Mouse (Mus musculus): Measurements from ENCODE around the gene Ccdc38.

The Ccdc38 gene

DNA sequence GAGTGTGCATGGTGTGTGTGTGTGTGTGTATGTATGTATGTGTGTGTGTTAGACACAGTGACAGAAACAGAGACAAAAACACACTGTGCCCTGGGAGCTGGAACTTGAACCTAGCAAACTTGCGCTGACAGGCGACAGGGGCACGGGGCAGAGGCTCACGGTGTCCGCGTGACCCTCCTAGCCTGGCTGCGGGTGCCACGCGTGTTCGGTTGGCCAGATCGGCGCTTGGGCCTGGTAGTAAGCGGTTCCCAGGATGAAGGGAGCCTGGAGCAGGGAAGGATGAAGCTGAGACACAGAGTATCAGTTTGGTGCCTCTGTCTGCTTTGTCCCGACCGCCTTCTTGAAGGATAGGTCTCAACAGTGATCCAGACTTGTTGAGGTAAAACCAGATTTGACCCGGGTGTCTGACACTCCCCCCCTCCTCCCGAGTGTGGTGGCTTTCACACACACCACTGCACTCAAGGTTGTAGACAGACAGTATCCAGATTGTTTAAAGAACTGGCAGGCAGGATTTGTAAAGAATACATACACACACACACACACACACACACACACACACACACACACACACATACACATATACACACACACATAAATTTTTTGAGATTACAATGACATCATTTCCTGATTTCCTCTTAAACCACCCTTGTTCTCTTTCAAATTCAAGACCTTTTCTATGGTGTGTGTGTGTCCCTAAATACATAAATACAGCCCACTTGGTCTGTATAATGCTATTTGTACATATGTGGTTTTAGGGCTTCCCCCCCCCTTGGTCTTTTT, at the start of gene Ccdc38:
Gene Ccdc38, plus strand, starts transcription at position 202 of the 780 bp plus-strand sequence.
- DNase-seq = no peak

DNA sequence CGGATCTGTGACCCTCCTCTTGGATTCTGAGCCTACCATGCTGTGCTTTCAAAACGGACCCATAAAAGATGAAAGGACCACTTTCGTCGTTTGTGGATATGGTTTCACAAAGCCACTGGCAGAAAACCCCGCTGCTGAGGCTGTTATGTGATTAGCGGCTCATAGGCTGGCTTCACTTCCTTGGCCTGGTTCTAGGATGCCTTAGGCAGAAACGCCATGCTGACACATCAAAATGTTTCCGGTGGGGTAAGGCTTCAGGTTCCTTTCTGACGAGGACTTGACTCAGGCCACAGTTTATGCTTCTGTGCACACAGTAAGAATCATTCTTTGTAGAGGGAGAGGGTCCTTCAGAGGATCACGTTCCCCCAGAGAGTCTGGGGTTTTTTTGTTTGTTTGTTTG, 39.6 kb upstream of the Ccdc38 start:
- no peak for DNase-seq

DNA sequence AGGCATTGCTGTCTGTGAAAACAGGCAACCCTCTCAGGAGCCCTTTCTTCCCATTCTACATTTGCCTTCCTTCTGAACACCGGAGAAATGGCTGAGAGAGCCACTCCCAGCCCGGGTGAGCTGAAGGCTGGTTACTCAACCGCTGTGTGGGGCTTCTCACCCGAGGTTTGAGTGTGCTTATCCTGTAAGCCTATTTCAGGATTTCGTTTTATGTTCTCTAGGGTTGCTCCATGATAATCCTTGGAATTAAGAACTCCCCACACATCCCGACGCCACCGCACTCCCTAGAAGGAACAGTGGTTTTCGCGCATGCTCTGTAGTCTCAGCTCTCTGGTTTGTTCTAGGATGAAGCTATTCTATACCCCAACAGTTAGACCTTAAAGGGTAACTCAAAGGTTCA, 39.1 kb upstream of the Ccdc38 start:
- no peak for DNase-seq

DNA sequence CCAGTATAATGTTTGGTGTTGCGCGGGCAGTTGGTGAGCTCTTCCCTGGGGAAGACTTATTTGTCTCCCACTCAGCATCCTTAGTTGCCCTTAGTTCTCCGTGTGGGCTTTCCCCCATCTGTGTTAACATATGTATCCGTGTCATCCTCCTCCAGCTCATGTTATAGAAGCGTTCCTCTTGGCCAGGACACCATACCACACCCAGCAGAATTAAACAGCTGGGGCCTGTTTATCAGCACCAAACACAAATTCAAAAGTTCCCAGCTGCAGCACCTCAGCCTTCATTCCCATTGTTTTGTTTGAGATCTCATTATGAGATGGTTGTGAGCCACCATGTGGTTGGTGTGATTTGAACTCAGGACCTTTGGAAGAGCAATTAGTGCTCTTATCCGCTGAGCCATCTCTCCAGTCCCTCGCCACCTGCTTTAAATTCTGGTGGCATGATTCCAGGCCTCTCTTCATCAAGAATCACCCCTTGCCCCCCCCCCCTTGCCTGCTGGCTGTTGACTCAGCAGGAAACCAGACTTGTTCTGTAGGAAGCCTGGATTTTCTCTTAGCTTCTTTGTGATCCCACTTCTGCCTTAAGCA, 32.0 kb upstream of the Ccdc38 start:
- DNase-seq = no peak

DNA sequence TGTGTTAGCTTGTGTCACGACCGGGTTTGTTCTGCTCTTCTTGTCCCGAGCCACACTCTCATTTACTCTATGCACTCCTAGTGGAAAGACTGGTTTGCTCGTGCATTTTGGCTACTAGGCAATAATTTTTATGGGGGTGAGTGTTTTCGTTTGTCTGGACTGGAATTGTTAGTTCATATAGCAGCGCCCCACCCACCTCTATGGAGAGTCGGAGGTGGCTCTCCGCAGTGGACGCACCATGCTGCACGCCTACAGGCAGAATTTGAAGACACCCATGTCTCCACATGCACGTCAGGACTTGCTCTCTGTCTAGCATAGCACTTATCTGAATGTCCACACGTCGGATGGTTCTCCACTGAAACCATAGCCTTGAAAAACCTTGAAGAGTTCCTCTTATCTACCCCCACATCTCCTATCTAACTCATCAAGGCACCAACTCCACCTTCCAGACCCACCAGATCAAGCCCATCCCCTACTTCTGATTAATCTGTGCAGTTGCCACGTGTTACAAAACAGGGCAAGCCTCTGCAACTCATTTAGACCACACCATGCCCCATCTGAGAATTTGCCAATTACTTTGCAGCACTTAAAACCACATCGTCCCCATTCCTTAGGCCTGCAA, 30.8 kb upstream of the Ccdc38 start:
- no peak for DNase-seq

DNA sequence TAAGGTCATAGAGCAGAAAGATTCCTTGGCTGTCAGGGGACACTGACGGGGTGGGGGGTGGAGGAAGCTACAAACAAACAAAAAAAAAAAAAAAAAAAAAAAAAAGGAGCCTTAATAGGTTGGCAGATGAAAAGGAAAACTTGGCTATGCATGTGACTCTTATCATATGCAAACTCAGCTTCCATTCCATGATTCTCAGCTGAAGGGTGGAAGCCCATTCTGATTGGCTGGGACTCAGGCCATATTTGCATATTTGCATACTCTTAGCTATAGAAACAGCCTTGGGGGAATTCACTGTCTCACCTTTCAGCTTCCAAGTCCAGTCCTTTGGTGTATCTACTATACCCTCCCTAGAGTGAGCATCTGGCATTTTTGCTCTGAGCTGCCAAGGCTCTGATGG, 25.0 kb upstream of the Ccdc38 start:
- DNase-seq = no peak

DNA sequence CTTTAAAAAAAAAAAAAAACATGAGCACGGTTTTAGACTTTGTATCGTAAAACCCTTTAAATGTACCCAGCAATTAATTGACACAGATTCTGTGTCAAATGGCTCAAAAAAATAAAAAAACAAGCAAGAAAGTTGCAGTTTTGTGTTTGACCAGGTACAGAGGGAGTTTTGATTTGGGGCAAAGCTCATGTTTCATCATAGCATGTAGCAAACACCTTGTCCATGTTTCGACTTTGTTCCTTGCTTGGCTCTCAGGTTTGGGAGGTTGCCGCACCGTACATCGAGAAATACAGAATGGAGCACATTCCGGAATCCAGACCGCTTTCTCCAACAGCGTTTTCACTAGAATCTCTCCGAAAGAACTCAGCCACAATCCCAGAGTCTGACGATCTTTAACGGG, 24.5 kb upstream of the Ccdc38 start:
- no peak for DNase-seq

DNA sequence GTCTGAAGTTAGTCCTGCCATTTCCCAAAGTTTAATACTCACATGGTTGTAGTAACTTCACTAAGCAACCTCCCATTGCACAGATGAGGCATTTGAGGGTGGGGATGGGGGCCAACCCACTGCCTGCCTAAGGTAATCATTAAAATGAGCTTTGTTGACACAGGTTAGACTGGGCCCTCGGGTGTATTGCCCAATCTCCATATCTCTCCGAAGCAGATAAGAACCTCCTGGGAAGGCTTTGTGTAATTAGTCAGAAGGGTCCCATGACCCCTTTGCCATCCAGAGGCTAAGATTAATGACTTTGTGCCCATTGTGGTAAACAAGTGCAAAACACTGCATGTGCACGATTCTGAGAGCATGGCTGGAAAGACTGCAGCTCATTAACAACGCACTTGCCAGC, 22.7 kb upstream of the Ccdc38 start:
- no peak for DNase-seq

DNA sequence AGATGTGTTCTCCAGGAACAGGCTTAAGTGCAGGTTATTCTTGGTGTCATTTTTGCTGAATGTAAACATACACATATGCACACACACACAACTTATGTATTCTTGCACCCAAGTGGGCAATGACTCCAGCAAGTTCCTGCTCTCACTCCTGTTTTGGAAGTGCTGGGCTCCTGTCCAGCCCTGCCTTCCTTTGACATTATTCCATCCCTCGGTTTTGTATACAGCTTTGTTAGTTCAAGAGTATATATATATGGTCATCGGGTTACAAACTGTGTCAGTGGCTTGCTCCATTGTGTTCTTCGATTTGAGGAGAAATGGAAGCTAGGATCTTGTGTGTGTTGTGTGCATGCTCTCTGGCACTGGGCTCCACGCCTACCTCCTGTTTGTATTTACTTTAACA, 22.2 kb upstream of the Ccdc38 start:
- DNase-seq = no peak

DNA sequence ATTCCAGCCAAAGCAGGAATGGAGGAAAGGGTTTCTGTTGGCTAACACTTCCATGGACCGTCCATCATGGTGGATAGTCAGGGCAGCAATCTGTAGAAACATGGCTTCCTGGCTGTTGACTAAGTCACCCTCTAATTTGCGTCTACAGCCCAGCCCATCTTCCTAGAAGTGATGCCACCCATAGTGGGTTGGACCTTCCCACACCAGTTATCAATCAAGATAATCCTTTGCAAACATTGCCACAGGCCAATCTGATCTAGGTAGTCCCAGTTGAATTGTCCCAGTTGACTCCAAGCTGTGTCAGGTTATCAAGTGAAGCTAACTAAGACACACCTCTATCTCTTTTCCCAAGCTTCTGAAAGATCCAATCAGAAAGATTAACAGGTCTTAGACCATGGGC, 21.8 kb upstream of the Ccdc38 start:
- no peak for DNase-seq

DNA sequence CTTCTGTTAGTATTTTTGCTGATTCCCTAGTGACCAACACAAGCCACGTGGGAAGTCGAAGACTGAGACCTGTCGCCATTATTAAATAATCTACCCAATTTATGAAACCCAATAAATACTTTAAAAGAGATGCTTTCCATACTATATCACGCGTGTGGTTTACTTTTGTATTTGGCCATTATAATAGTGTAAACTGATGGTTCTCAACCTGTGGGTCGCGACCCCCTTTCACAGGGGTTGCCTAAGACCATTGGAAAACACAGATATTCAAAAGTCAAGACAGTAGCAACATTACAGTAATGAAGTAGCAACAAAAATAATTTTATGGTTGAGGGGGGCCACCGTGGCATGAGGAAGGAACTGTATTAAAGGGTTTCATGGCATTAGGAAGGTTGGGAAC, 21.3 kb upstream of the Ccdc38 start:
- no peak for DNase-seq

DNA sequence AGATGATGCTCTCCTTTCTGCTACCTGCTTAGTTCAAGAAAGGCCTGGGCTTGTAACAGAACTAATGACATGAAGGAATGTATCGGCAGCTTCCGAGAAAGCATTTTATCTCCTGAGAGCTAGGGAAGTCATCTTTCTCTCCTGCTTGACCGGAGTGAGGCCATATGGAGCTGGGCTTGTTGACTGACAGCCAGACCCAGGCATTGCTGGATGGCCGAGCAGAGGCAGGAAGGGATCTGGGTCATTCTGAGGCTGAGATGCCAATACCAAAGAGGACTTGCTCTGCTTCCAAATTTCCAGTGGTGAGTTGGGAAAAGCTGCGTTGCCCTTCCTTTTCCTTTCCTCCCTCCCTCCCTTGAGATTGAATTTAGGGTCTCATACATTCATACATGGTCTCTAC, 20.7 kb upstream of the Ccdc38 start:
- peak; percentile 53 for DNase-seq

DNA sequence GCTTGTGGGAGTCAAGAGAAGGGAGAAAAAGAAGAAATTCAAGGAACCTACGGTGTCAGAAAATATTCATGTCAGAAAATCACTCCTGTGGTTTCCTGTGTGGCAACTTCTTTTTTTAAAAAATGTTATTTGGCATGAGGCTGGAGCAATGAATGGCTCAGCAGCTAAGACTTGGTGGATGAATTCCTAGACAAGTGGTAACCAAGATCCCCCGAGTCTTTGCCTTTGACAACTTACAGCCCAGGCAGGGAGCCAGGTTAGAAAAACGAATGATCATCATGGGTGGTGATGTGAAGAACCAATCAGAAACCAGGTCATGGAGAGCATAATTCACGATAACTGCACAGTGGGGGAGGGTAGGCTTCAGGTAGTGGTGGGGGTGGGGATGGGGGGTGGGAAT, 19.4 kb upstream of the Ccdc38 start:
- no peak for DNase-seq

DNA sequence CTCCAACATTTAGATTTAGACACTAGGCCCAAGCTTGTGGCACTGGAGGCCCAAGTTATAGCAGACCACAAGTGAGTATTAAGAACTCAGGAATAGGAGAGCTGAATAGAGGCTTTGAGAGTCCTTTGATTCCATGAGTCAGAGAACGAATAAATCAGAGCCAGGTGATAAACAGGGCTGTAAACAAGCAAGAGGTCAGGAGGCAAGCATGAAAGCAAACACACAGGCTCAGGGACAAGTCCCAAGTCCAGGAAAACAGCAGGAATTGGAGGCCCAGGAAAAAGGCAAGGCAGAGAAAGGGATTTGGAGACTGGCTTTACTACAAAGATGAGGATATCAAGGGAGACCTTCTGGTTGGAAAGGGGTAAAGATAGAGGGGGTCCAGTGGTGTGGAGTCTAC, 15.1 kb upstream of the Ccdc38 start:
- DNase-seq = no peak

DNA sequence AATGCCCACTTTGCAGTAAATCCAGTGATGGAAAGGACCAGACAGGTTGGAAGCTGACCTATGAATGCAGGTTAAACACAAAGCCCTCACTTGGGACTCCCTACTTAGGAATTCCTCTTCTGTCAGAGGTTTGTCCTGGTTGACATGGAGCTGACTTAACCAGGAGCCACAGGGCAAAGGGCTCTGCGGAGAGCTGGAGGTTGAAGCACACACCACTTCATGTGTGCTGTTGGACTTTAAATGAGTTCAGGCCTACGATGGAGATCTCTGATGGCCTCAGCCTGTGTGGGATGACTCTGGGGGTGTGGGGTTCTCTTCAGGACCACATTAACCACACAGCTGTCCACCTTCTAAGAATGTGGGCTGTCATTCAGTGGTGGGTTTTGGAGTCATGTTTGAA, 2.1 kb upstream of the Ccdc38 start:
- DNase-seq = no peak

DNA sequence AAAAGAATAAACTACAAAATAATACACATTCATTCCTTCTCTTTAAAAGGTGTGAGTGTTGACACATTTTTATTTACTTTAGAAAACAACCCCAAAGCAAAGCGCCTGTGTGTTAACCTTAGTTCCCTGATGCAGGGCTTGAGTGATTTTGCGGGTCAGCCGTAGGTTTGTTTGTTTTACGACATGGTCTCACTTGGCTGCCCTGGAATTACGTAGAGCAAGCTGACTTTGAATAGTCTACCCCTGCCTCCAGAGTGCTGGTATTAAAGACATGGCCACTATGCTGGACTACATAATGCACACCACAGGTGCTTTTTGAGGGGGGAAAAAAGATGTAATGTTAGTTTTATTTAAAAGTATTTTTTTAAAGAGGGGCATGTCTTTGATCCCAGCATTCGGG, 1.6 kb upstream of the Ccdc38 start:
- no peak for DNase-seq

DNA sequence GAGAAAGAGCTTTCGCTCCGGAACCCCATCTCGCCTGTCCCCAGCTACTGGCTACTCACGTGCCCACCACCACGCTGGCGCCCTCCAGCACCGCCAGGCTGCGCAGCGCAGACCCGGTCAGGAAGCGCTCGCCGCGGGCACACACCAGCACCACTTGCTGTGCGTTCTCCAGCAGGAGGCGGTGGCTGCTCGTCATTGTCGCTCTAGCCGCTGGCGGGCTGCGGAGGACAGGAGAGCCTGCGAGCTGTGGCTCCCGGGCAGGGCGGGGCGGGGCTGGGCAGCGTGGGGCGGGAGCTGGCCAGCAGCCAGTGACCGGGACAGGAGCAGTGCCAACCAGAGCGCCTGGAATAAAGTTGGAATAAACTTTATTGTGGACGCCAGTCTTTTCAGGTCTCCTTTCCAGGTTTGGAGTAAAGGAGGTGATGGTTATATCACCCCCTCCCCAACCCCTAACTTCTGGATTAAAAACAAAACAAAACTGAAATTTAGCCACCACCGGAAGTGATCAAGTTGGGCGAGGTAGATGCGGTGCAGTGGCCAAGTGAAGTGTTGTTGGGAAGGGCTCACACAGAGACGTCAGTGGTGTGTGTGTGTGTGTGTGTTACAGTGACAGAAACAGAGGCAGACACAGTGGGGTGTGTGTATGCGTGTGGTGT, 529 bp upstream of the Ccdc38 start, which contains the start of gene Amdhd1:
Gene Amdhd1, minus strand, starts transcription at position 259 of the 656 bp plus-strand sequence.
- DNase-seq = peak; percentile 33

DNA sequence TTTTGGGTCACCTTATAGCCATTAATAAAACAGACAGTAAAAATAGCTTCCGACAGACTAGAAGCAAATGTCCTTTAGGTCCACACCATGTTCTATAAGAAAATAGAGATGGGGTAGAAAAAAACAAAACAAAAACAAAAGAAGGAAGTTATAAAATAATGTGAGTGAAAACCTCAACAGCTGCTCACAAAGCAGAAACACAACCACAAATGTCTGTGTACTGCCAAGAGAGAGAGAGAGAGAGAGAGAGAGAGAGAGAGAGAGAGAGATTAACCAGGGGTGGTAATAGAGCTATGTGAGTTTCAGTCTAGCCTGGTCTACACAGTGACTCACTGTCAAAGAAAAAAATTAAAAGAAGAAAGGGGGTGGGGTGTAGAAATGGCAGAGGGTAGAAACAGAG, 1.2 kb downstream of the Ccdc38 start:
- DNase-seq = no peak

DNA sequence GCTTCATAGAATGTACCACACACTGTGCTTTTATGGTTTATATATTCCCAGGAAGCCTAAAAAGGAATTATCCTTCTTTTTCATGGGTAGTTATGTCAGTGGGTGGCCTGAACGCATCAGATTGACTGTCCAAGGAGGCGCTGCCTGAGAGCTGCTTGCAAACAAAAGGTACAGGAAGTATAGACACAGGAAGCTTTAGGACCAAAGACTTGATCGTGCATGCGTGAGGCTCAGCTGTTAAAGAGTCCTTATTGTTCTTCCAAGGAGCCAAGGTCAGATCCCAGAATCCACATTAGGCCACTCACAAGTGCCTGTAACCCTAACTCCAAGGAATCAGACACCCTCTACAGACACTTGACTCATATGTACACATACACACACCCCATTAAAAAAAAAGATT, 1.9 kb downstream of the Ccdc38 start:
- no peak for DNase-seq

DNA sequence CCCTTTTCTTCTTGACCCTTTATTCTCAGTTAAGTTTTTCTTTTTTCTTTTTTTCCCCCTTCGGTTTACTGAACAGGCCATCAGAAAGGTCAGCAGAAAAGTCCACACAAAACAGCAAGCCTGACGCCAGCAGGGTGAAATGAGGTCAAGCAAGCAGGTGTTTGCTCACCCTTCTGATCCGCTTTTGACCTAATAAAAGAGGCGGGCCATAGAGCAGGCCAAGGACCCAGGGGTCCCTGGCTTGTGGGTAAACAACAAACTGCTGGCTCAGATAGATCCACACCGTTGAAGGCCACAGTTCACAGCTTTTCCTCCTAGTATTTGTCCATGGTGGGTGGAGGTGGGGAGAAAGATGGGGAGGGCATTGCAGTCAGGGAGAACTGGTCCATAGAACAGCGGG, 2.7 kb downstream of the Ccdc38 start:
- DNase-seq = no peak

DNA sequence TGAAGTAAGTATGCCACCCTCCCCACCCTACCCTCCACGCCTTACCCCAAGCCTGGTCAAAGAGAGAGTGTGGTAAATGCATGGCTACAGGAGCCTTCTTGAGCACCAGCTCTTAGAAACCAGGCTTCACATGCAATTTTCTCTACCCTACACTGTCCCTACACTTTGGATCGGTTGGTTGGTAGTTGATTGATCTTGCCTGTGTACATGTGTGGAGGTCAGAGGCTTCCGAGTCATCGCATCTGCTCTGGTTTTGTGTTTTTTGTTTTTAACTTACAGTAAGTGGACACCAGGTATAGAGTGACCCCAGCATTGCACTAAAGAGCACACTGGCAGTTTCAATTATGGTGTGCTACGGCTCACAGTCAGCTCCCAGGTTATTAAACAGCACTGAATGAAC, 3.7 kb downstream of the Ccdc38 start:
- no peak for DNase-seq

DNA sequence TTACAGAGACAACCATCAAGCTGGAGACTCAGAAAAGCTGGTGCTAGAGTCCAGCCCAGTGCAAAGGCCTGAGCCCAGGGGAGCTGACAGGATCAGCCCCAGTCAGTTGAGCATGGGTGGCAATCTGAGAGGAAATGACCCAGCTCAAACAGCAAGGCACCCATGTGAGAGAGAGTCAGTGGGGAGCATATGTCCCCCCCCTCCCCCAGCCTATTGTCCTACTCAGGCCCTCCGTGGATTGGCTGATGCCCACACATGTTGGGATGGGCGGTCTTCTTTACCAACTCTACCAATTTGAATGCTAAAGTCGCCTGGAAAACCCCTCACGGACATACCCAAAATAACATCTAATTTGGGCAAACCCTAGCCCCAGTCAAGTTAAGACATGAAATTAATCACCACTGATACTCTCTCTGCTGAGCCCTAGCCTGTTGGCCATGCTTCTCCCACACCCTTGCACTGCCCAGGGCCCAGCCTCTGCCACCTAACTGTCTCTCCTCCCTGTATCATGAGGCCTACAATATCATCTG, 7.4 kb downstream of the Ccdc38 start:
- no peak for DNase-seq

DNA sequence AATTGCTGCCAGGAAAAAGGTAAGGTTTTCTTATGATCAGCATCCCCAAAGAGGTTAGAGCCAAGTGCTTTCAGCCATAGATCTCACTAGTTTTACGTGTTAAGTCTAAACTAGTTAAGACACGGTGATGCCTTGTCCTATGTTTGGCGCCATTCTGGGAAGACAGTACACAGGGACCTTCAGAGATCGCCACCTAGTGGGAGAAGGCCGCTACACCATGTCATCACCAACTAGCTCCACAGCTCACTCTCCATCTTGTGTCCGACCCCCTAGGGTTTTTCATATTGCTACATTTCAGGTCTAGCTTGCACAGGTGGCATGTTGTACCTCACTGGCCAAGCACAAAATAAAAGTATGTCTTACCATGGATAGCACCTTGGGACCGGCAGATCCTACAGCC, 8.6 kb downstream of the Ccdc38 start:
- DNase-seq = peak; percentile 68

DNA sequence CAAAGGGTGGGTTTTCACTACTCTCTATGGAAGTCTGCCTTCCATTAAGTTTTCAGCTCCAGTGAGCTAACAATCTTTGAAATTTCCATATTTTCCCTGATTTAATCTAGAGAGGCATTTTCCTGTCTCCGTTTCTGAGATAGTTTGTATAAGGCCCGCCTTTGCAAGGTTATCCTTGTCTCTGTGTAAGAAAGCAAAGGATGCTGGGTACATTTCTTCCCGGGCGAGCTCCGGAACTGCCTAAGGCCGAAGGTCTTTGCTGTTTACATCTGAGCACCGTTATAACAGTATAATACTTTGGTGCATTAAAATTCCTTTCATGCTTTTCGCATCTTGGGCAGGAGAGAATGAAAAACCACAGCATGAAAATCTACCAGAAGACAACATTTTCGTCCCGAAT, 9.4 kb downstream of the Ccdc38 start:
- no peak for DNase-seq
